Mouse (Mus musculus) heart, postnatal 0 days (tissue): ENCODE measurements at regions not wholly inside any gene's neighbourhood (a gene's known extent, or its start where the extent isn't known, plus 50 kb on each side); places are given as distances from the start of the nearest gene placed in this dataset.

ENCODE experiments used
- ATAC-seq: fragments of 200-750 bp; cut with Nextera tagmentation; 2 replicates; pipeline ENCODE4 v1.8.0; 2017; ENCODE audit warnings: low read depth, moderate number of reproducible peaks, moderate library complexity; ENCODE audit not compliant: insufficient read depth
- DNase-seq: peaks from one replicate; pipeline ENCODE4 v3.0.0-alpha.2; 2016; ENCODE audit warnings: low spot score
- H3K27ac ChIP-seq: fragments of 300-500 bp; sonication (generic); 2 replicates; pipeline ENCODE4 v1.5.1; 2014; ENCODE audit warnings: low read depth, mild to moderate bottlenecking
- H3K27me3 ChIP-seq: fragments of 300-500 bp; sonication (generic); 2 replicates; pipeline ENCODE4 v1.6.1; 2014; ENCODE audit warnings: low read length, mixed read lengths; ENCODE audit not compliant: control insufficient read depth, insufficient read depth
- H3K36me3 ChIP-seq: fragments of 300-500 bp; sonication (generic); replicated peaks from 2 replicates; pipeline ENCODE4 v1.6.1; 2014; ENCODE audit warnings: low read length, mixed read lengths; ENCODE audit not compliant: control insufficient read depth, insufficient read depth
- H3K4me1 ChIP-seq: fragments of 300-500 bp; sonication (generic); 2 replicates; pipeline ENCODE4 v1.6.1; 2014; ENCODE audit warnings: antibody characterized with exemption; ENCODE audit not compliant: control insufficient read depth, insufficient read depth
- H3K4me2 ChIP-seq: fragments of 300-500 bp; sonication (generic); 2 replicates; pipeline ENCODE4 v1.6.1; 2014; ENCODE audit warnings: low read depth, mild to moderate bottlenecking, low read length, moderate library complexity
- H3K4me3 ChIP-seq: fragments of 300-500 bp; sonication (generic); 2 replicates; pipeline ENCODE4 v1.5.1; 2014; ENCODE audit warnings: low read depth, low read length
- H3K9ac ChIP-seq: fragments of 300-500 bp; sonication (generic); replicated peaks from 2 replicates; pipeline ENCODE4 v1.6.1; 2014; ENCODE audit warnings: low read depth, low read length, mixed read lengths
- H3K9me3 ChIP-seq: fragments of 300-500 bp; sonication (generic); replicated peaks from 2 replicates; pipeline ENCODE4 v1.6.1; 2016; ENCODE audit warnings: low read length; ENCODE audit not compliant: control insufficient read depth
- CTCF ChIP-seq: IDR thresholded peaks from 2 replicates; pipeline ENCODE4 v1.5.1; 2016; ENCODE audit warnings: antibody characterized with exemption, control low read depth, low read depth
- EP300 ChIP-seq: IDR thresholded peaks from 2 replicates; pipeline ENCODE4 v1.6.1; 2016; ENCODE audit warnings: antibody characterized with exemption, low read depth
- WGBS: fragments of 180-500 bp; shearing (Covaris S2); extraction: QIAGEN DNeasy Blood & Tissue Kit; methylation state at CpG from one replicate; pipeline ENCODE4 v1.1.7; 2014; 5-methylcytosine and 5-hydroxymethylcytosine counted together

DNA sequence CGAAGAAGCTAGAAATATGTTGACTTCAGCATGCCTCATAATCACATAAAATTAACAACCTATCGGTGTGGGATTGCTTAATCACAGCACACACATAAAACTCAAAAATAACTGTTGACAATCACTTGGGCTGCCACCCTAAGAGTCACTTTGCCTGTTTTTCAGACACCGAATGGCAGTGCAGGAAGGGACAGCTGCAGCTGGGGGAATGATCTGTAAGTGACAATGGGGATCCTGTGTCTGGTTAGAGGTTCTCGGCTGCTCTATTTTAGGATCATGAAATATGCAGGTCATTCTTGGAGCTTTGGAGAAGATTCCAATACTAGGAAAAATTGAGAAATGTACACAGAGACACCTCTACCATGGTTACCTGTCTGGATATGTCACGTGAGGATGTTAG is 54.4 kb upstream of the Tcf12 start:
- Histone ChIP-seq H3K27me3 (no peaks in the 10 kb centered on the region), H3K4me1 (peaks cover 9% of the 10 kb centered on the region; the same call in 1 of the 2 replicates), H3K4me2 (no peak overlapping the region), H3K9me3 (no peaks in the 10 kb centered on the region), H3K36me3 (no peaks in the 10 kb centered on the region), H3K27ac (no peak overlapping the region), H3K9ac (no peak overlapping the region), H3K4me3 (no peak overlapping the region)
- no peak for ATAC-seq
- 61% methylated on average over 5 of the region's 5 CpGs for WGBS
- DNase-seq = no peak
- no peak for TF ChIP-seq EP300
- TF ChIP-seq CTCF = no peak

DNA sequence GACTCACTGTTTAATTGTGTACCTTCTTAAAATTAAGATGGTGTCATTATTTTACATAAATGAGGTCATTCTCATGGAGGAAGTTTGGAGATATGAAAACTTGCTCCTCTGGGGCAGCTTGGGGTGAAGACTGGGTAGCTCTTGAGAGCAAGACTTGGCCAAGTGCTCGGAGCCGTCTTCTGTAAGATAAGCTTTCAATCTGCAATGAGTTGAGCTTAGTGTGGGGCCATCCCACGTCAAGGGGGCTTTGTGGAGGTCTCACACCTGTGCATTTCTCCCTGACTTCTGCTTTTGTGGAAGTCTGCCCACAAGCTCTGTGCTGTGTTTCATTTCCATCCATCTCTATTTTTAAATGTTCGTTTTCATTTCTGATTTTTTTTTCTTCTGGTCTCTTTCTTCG is 54.9 kb upstream of the Tcf12 start:
- H3K4me3 ChIP-seq = no peak overlapping the region
- no peaks in the 10 kb centered on the region for H3K36me3 ChIP-seq
- no peak overlapping the region for H3K9ac ChIP-seq
- H3K4me2 ChIP-seq = no peak overlapping the region
- H3K4me1 ChIP-seq = peaks cover 9% of the 10 kb centered on the region; the same call in 1 of the 2 replicates
- TF ChIP-seq CTCF = no peak
- no peak for TF ChIP-seq EP300
- no peak for ATAC-seq
- no peak overlapping the region for H3K27ac ChIP-seq
- no peaks in the 10 kb centered on the region for H3K9me3 ChIP-seq
- no peak for DNase-seq
- WGBS = 60% methylated on average over 5 of the region's 5 CpGs
- H3K27me3 ChIP-seq = no peaks in the 10 kb centered on the region

DNA sequence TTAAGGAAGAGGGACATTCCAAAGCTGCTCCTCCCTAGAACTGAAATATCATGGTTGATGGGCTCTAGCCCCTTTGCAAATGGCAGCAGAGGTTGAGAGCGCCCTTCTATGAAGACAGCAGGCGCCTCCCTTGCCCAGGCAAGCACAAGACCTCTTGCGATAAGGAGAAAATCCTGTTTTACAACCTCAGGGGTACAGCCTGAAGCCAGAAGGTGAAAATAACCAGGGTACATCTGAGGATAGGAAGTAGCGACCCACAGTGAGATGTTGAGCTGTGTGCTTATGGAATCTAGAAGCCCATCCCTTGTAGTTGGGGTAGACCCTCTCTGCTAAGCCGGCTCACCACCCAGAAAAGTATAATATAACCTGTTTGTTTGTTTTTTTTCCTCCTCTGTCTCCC is 57.6 kb upstream of the Tcf12 start:
- ATAC-seq (no peak), DNase-seq (no peak)
- no peak for TF ChIP-seq CTCF
- no peak for TF ChIP-seq EP300
- WGBS = 71% methylated on average over 5 of the region's 5 CpGs
- Histone ChIP-seq H3K27ac (0 out of 2 replicates have a peak overlapping the region, but pooled peaks have one; percentile 0), H3K4me3 (peak overlapping the region; percentile 38), H3K27me3 (no peaks in the 10 kb centered on the region), H3K4me1 (peaks cover 9% of the 10 kb centered on the region; the same call in 1 of the 2 replicates), H3K4me2 (peak overlapping the region; percentile 56), H3K36me3 (no peaks in the 10 kb centered on the region), H3K9ac (peak overlapping the region; percentile 31; the same call in 1 of the 2 replicates), H3K9me3 (no peaks in the 10 kb centered on the region)

DNA sequence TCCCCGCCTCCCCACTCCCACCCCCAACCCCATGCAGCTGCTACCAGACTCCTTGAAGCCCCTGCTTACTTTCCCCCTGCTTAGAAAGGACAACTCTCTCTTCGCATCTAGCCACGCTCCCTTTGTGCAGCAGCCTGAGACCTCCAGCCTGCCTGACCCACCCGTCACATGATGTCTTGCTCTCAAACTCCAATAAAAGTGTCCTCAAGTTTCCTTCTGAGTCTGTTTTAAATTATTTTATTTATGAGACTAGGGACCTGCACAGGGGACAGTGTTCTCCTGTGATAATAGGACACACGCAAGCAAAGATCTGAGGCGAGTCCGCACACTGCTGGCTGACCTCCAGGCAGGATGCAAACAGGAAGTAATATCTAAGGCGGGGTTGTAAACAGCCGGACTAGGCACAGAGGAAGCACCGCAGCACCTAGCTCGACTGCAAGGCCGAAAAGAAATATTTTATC is 58.1 kb upstream of the Tcf12 start:
- DNase-seq = peak; percentile 75
- Histone ChIP-seq H3K27ac (peak overlapping the region; percentile 0; the same call in 1 of the 2 replicates), H3K27me3 (no peaks in the 10 kb centered on the region), H3K9ac (peak overlapping the region; percentile 31), H3K4me1 (peaks cover 9% of the 10 kb centered on the region; the same call in 1 of the 2 replicates), H3K4me3 (peak overlapping the region; percentile 38), H3K9me3 (no peaks in the 10 kb centered on the region), H3K36me3 (no peaks in the 10 kb centered on the region), H3K4me2 (peak overlapping the region; percentile 56)
- no peak for TF ChIP-seq EP300
- TF ChIP-seq CTCF = no peak
- WGBS = 3% methylated on average over 12 of the region's 12 CpGs
- ATAC-seq = peak; percentile 85

DNA sequence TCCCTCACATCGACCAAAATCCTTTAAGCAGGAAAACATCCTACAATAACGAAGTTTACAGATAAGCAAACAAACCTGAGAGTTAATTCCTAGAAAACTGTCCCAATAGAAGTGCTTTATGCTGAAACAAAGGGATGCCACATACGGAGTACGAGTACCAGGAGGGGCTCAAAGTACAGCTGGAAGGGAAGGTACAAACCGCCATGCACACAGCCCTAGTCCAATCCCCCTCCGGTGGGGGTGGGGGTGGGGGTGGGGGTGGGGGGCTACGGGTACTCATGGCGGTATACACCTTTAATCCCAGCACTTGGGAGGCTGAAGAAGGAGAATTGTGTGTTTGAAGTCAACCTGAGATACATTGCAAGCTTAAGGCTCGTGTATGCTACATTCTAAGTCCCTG is 58.6 kb upstream of the Tcf12 start:
- H3K9ac ChIP-seq = peak overlapping the region; percentile 31
- H3K36me3 ChIP-seq = no peaks in the 10 kb centered on the region
- ATAC-seq (peak; percentile 57; the same call in 1 of the 2 replicates), DNase-seq (no peak)
- H3K4me3 ChIP-seq = peak overlapping the region; percentile 38
- peak overlapping the region; percentile 0; the same call in 1 of the 2 replicates for H3K27ac ChIP-seq
- H3K4me2 ChIP-seq = peak overlapping the region; percentile 56
- H3K4me1 ChIP-seq = peaks cover 9% of the 10 kb centered on the region; the same call in 1 of the 2 replicates
- no peak for TF ChIP-seq CTCF
- no peaks in the 10 kb centered on the region for H3K9me3 ChIP-seq
- no peaks in the 10 kb centered on the region for H3K27me3 ChIP-seq
- WGBS = 6% methylated on average over 9 of the region's 9 CpGs

DNA sequence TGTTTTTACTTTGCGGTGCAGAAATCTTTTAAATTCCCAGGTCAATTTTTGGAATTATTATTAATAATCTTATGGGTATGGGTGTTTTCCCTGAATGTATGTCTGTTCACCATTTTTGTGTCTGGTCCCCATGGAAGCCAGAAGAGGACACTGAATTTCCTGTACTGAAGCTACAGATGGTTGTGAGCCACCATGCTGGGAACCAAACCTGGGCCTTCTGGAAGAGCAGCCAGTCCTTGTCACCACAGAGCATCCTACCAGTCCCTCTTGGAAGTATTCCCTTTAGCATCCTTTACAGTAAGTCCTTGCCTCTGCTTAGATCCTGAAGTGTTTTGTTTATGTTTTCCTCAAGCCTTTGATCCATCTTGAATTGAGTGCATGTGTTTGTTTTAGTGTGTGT is 60.7 kb upstream of the Tcf12 start:
- no peak for ATAC-seq

More for the DNA sequence above, 60.7 kb upstream of the Tcf12 start:
- TF ChIP-seq EP300 = no peak
- TF ChIP-seq CTCF = no peak
- Histone ChIP-seq H3K4me1 (peaks cover 9% of the 10 kb centered on the region; the same call in 1 of the 2 replicates), H3K4me3 (no peak overlapping the region), H3K4me2 (no peak overlapping the region), H3K27ac (no peak overlapping the region), H3K27me3 (no peaks in the 10 kb centered on the region), H3K36me3 (no peaks in the 10 kb centered on the region), H3K9ac (no peak overlapping the region), H3K9me3 (no peaks in the 10 kb centered on the region)
- no peak for DNase-seq
- 97% methylated on average over 1 of the region's 1 CpGs for WGBS
